Comparison of ENCODE assay signal across 9 mouse cellular contexts in the genomic region with DNA sequence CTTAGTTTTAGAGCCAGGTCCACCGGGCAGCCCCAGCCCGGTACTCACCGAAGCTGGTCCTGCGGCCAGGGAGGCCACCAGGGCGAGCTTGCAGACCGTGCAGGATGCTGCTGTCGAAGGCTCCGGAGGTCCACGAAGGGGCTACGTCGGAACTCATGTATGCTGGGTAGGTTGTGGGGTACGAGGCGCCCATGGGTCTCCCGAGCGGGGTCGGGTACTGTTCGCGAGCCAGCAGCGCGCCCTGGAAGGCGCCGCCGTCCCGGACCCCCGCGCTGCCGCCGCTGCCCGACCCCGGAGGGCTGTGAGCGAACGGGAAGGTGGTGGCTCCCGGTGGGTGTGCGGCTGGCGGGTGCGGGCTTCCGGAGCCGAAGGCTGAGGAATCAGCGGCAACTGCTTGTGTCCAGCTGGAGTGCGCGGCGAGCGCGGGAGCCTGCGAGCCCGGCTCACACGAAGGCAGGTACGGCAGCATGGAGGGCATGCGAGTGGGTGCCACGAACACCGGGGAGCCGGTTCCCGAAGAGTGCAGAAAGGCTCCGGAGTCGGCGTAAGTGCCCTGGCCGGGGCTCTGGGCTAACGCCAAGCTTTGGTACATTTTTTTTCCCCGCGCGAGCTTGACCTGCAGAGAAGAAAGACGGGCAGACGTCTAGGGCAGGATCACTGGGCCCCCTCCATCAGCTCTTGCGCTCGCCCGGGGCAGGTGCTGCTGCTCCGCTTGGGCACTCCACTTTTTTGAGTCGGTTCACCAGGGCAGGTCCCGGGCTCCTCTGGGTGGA. TPM values are rescaled to one million over a fixed set of nuclear protein-coding genes. Genes with fewer than 3 reads are reported as not detected.
DNase-seq lines count a peak whose midpoint lies in the region; ATAC-seq and TF ChIP-seq lines count a peak whose summit lies in the region.
"Had no signal": no experiment of that assay in that cellular context is flagged by ENCODE, and none has a peak within 500 bp of the region (broad histone marks: within the 10 kb centered on the region; RNA-seq: fewer than 3 reads in every experiment).

No protein-coding gene starts in this region.

- no peak for TF ChIP-seq POLR2A in thymus, adult 2 months (IDR thresholded peaks at IDR 0.05; ENCODE audit: control insufficient read depth, extremely low read depth, insufficient read depth, low read length, poor library complexity)

- H3K4me1 ChIP-seq in forebrain, embryonic 11.5 days (replicated peaks; ENCODE audit: control insufficient read depth, insufficient read depth, low read length) = peaks cover 11% of the 10 kb centered on the region
- H3K4me1 ChIP-seq in limb, embryonic 10.5 days = peaks cover 39% of the 10 kb centered on the region
- peaks cover 16% of the 10 kb centered on the region for H3K4me1 ChIP-seq in neural tube, embryonic 15.5 days
- no peaks in the 10 kb centered on the region for H3K4me1 ChIP-seq in thymus, adult 2 months (replicated peaks; ENCODE audit: control insufficient read depth, insufficient read depth, low read length)

- peak; percentile 24 for DNase-seq in kidney, adult 18-20 months
- DNase-seq in kidney, adult 8-10 months = no peak
- no peak for DNase-seq in forebrain, embryonic 11.5 days (ENCODE audit: low spot score)
- peak; percentile 69 for DNase-seq in limb, embryonic 10.5 days (ENCODE audit: low spot score)
- no peak for DNase-seq in gastrocnemius, postnatal 25 days
- no peak for DNase-seq in gastrocnemius, postnatal 36 days
- no peak for DNase-seq in thymus, adult 2 months

- peaks cover 41% of the 10 kb centered on the region for H3K27me3 ChIP-seq in forebrain, embryonic 11.5 days (ENCODE audit: control insufficient read depth, insufficient read depth, low read length)
- H3K27me3 ChIP-seq in limb, embryonic 10.5 days (ENCODE audit: low read depth, poor library complexity, severe bottlenecking) = peaks cover 76% of the 10 kb centered on the region
- peaks cover 75% of the 10 kb centered on the region for H3K27me3 ChIP-seq in neural tube, embryonic 15.5 days (replicated peaks)
- H3K27me3 ChIP-seq in thymus, adult 2 months (ENCODE audit: control insufficient read depth, insufficient read depth, low read length) = peaks cover 9% of the 10 kb centered on the region; the same call in 1 of the 2 replicates

- ATAC-seq in forebrain, embryonic 11.5 days (replicated peaks; ENCODE audit: low FRiP score) = peak; percentile 7; the same call in 1 of the 2 replicates
- ATAC-seq in neural tube, embryonic 15.5 days (ENCODE audit: low FRiP score) = no peak
- ATAC-seq: Patski had no signal

- H3K9me3 ChIP-seq in forebrain, embryonic 11.5 days (ENCODE audit: control insufficient read depth, low read length) = no peaks in the 10 kb centered on the region
- H3K9me3 ChIP-seq in limb, embryonic 10.5 days (replicated peaks) = no peaks in the 10 kb centered on the region
- no peaks in the 10 kb centered on the region for H3K9me3 ChIP-seq in neural tube, embryonic 15.5 days (replicated peaks)

- H3K4me2 ChIP-seq in forebrain, embryonic 11.5 days (ENCODE audit: low read depth, low read length, severe bottlenecking) = peak overlapping the region; percentile 59
- H3K4me2 ChIP-seq in neural tube, embryonic 15.5 days = peak overlapping the region; percentile 51

- peak overlapping the region; percentile 29 for H3K4me3 ChIP-seq in forebrain, embryonic 11.5 days (ENCODE audit: low read depth, low read length)
- peak overlapping the region; percentile 49 for H3K4me3 ChIP-seq in limb, embryonic 10.5 days
- H3K4me3 ChIP-seq in neural tube, embryonic 15.5 days (replicated peaks) = peak overlapping the region; percentile 25
- H3K4me3 ChIP-seq in thymus, adult 2 months (ENCODE audit: control insufficient read depth, insufficient read depth, low read length) = no peak overlapping the region

- H3K27ac ChIP-seq in forebrain, embryonic 11.5 days (ENCODE audit: low read depth, low read length) = no peak overlapping the region
- H3K27ac ChIP-seq in limb, embryonic 10.5 days = peak overlapping the region; percentile 64
- no peak overlapping the region for H3K27ac ChIP-seq in neural tube, embryonic 15.5 days (replicated peaks)
- H3K27ac ChIP-seq in thymus, adult 2 months (ENCODE audit: control insufficient read depth, insufficient read depth, low read length) = no peak overlapping the region

- 1% methylated on average over 68 of the region's 69 CpGs for WGBS in forebrain, embryonic 11.5 days
- WGBS in limb, embryonic 10.5 days = under 1% methylated on average over 69 of the region's 69 CpGs
- WGBS in neural tube, embryonic 15.5 days = under 1% methylated on average over 68 of the region's 69 CpGs
- WGBS in thymus, adult 2 months = 5% methylated on average over 69 of the region's 69 CpGs

- intact Hi-C loops in gastrocnemius, postnatal 36 days (cut with DNase I) = loop anchor here (2.0 kb wide), 1 partner anchor 39 kb away; no protein-coding TSS in a partner anchor

- H3K36me3 ChIP-seq in forebrain, embryonic 11.5 days (ENCODE audit: control insufficient read depth, insufficient read depth, low read length) = no peaks in the 10 kb centered on the region
- no peaks in the 10 kb centered on the region for H3K36me3 ChIP-seq in limb, embryonic 10.5 days
- no peaks in the 10 kb centered on the region for H3K36me3 ChIP-seq in neural tube, embryonic 15.5 days
- H3K36me3 ChIP-seq in thymus, adult 2 months (ENCODE audit: control insufficient read depth, insufficient read depth, low read length) = no peaks in the 10 kb centered on the region

- H3K9ac ChIP-seq in forebrain, embryonic 11.5 days (ENCODE audit: low read length) = no peak overlapping the region; the same call in 1 of the 2 replicates
- H3K9ac ChIP-seq in neural tube, embryonic 15.5 days (replicated peaks) = no peak overlapping the region

- no peak for TF ChIP-seq CTCF in thymus, adult 2 months (IDR thresholded peaks at IDR 0.05; ENCODE audit: borderline replicate concordance, control insufficient read depth, extremely low read depth, insufficient read depth, low read length, poor library complexity)

RNA-seq across cellular contexts. Expression of a gene that starts 0.5 kb away (rescaled TPM):
- polyA plus RNA-seq in forebrain, embryonic 11.5 days (2014; fragmentation: Nextera tagmentation; extraction: Ambion mirVana) = 0.05 TPM in 1 of 2 replicates, not detected in the other
- 0.83 and 2.8 TPM in 2 replicates for polyA plus RNA-seq in limb, embryonic 10.5 days (2016; fragmentation: Nextera tagmentation; extraction: Ambion mirVana)
- polyA plus RNA-seq in neural tube, embryonic 15.5 days (2015; fragmentation: Nextera tagmentation; extraction: Ambion mirVana) = 0.04 and 0.14 TPM in 2 replicates
- total RNA-seq in gastrocnemius, postnatal 25 days (2021) = not detected
- total RNA-seq in gastrocnemius, postnatal 36 days (2021) = not detected
- polyA plus RNA-seq in thymus, adult 2 months (2012; rRNA removed) = 0.22 and 0.39 TPM in 2 replicates
- polyA plus RNA-seq: Patski had no signal

RNA-seq across cellular contexts. Expression of a gene that starts 44.3 kb away (rescaled TPM):
- 0.08 TPM in 1 of 2 replicates, not detected in the other for polyA plus RNA-seq in forebrain, embryonic 11.5 days (2014; fragmentation: Nextera tagmentation; extraction: Ambion mirVana)
- 0.50 and 0.78 TPM in 2 replicates for polyA plus RNA-seq in limb, embryonic 10.5 days (2016; fragmentation: Nextera tagmentation; extraction: Ambion mirVana)
- 0.40 TPM in 1 of 2 replicates, not detected in the other for polyA plus RNA-seq in neural tube, embryonic 15.5 days (2015; fragmentation: Nextera tagmentation; extraction: Ambion mirVana)
- not detected for total RNA-seq in gastrocnemius, postnatal 25 days (2021)
- not detected for total RNA-seq in gastrocnemius, postnatal 36 days (2021)
- polyA plus RNA-seq in thymus, adult 2 months (2012; rRNA removed) = 0.36 and 0.59 TPM in 2 replicates
- polyA plus RNA-seq: Patski had no signal

Comparison
In these comparisons a context has a peak if more than half of its experiments do, and no peak if none do; other contexts are left out.
1. DNase-seq: peak in kidney, adult 18-20 months (single experiment) and limb, embryonic 10.5 days (single experiment); none in kidney, adult 8-10 months (0 of 2), forebrain, embryonic 11.5 days (single experiment), gastrocnemius, postnatal 25 days (single experiment), gastrocnemius, postnatal 36 days (0 of 2) and thymus, adult 2 months (single experiment).